Mouse (Mus musculus) small intestine, adult 2 months (tissue): ENCODE measurements around the gene Trnp1.

Experiments
- CTCF ChIP-seq: fragments of 200-500 bp; IDR thresholded peaks from 2 replicates; pipeline ENCODE4 v1.5.1; 2012; ENCODE audit warnings: low read depth, mild to moderate bottlenecking, control low read depth, inconsistent platforms, low read length, moderate library complexity, mixed read lengths; ENCODE audit not compliant: insufficient replicate concordance, insufficient read length; ENCODE audit errors: extremely low read depth
- POLR2A ChIP-seq: fragments of 200-500 bp; IDR thresholded peaks from 2 replicates; pipeline ENCODE4 v1.6.1; 2012; ENCODE audit warnings: low read depth, mild to moderate bottlenecking, control low read depth, inconsistent platforms, low read length, moderate library complexity

GRCm38 (mm10) chr4:133447366-133447765 is 51.0 kb downstream of the Trnp1 start:
- TF ChIP-seq CTCF = no peak
- no peak for TF ChIP-seq POLR2A
